Mouse (Mus musculus) lung, postnatal 36 days (tissue): Measurements from ENCODE around the gene Map4k2.
A peak's percentile ranks its signal among the peaks of the same experiment; 100 is the strongest.
"Not testable (repeated sequence)": the region's sequence is repeated elsewhere in the genome, so short reads cannot be mapped to it uniquely, and the experiment has no call there.

Source experiments
- DNase-seq: peaks from one replicate; pipeline ENCODE4 v3.0.0; 2022; ENCODE audit warnings: mixed read lengths

The Map4k2 gene

GRCm38 (mm10) chr19:6340524-6341452 is at the start of gene Map4k2:
TSS of gene Map4k2 (plus strand) at chr19:6341135.
- peak; percentile 93 for DNase-seq

- no peak for DNase-seq
Measured at GRCm38 (mm10) chr19:6292262-6292661, 48.7 kb upstream of the Map4k2 start.

- no peak for DNase-seq
Measured at GRCm38 (mm10) chr19:6294301-6294700, 46.6 kb upstream of the Map4k2 start.

- no peak for DNase-seq
Measured at GRCm38 (mm10) chr19:6296551-6297210, 44.3 kb upstream of the Map4k2 start.

- peak; percentile 79 for DNase-seq
Measured at GRCm38 (mm10) chr19:6297641-6298040, 43.3 kb upstream of the Map4k2 start.

GRCm38 (mm10) chr19:6299003-6299402 is 41.9 kb upstream of the Map4k2 start:
- no peak for DNase-seq

- peak; percentile 77 for DNase-seq
Measured at GRCm38 (mm10) chr19:6299450-6300267, 41.3 kb upstream of the Map4k2 start.

GRCm38 (mm10) chr19:6300402-6300841 is 40.5 kb upstream of the Map4k2 start:
- peak; percentile 87 for DNase-seq

- no peak for DNase-seq
Measured at GRCm38 (mm10) chr19:6302114-6302513, 38.8 kb upstream of the Map4k2 start.

- no peak for DNase-seq
Measured at GRCm38 (mm10) chr19:6302522-6302921, 38.4 kb upstream of the Map4k2 start.

GRCm38 (mm10) chr19:6303831-6304230 is 37.1 kb upstream of the Map4k2 start:
- DNase-seq: no peak

- DNase-seq: peak; percentile 92
Measured at GRCm38 (mm10) chr19:6304787-6305516, 36.0 kb upstream of the Map4k2 start.

GRCm38 (mm10) chr19:6305517-6306115 is 35.3 kb upstream of the Map4k2 start:
- no peak for DNase-seq

- peak; percentile 95 for DNase-seq
Measured at GRCm38 (mm10) chr19:6306137-6306551, 34.8 kb upstream of the Map4k2 start, which contains the start of gene Cdc42bpg. TSS of gene Cdc42bpg (plus strand) at chr19:6306456.

- peak; percentile 88 for DNase-seq
Measured at GRCm38 (mm10) chr19:6306586-6306985, 34.3 kb upstream of the Map4k2 start.

- DNase-seq: peak; percentile 79
Measured at GRCm38 (mm10) chr19:6307733-6308531, 33.0 kb upstream of the Map4k2 start.

GRCm38 (mm10) chr19:6310181-6310580 is 30.8 kb upstream of the Map4k2 start:
- no peak for DNase-seq

- DNase-seq: not testable (repeated sequence)
Measured at GRCm38 (mm10) chr19:6311783-6312182, 29.2 kb upstream of the Map4k2 start.

GRCm38 (mm10) chr19:6313796-6314195 is 27.1 kb upstream of the Map4k2 start:
- no peak for DNase-seq

- no peak for DNase-seq
Measured at GRCm38 (mm10) chr19:6314513-6314912, 26.4 kb upstream of the Map4k2 start.

- no peak for DNase-seq
Measured at GRCm38 (mm10) chr19:6315573-6315972, 25.4 kb upstream of the Map4k2 start.
